Mouse (Mus musculus) embryonic facial prominence, embryonic 12.5 days (tissue): Measurements from ENCODE around the gene Gfi1. TPM values are rescaled to one million over a fixed set of nuclear protein-coding genes. Genes with fewer than 3 reads are reported as not detected.

ENCODE experiments used
- ATAC-seq: fragments of 200-750 bp; cut with Nextera tagmentation; 2 replicates; pipeline ENCODE4 v1.8.0; 2017; ENCODE audit not compliant: insufficient number of reproducible peaks, insufficient read depth, low FRiP score, low TSS enrichment
- H3K27ac ChIP-seq: fragments of 300-500 bp; sonication (generic); 2 replicates; pipeline ENCODE4 v1.5.1; 2016; ENCODE audit warnings: mild to moderate bottlenecking
- H3K27me3 ChIP-seq: fragments of 300-500 bp; sonication (generic); 2 replicates; pipeline ENCODE4 v1.6.1; 2016; ENCODE audit warnings: mild to moderate bottlenecking, moderate library complexity
- H3K36me3 ChIP-seq: fragments of 300-500 bp; sonication (generic); 2 replicates; pipeline ENCODE4 v1.6.1; 2016; ENCODE audit warnings: mild to moderate bottlenecking
- H3K4me1 ChIP-seq: fragments of 300-500 bp; sonication (generic); 2 replicates; pipeline ENCODE4 v1.6.1; 2016
- H3K4me2 ChIP-seq: fragments of 300-500 bp; sonication (generic); replicated peaks from 2 replicates; pipeline ENCODE4 v1.6.1; 2016; ENCODE audit warnings: mild to moderate bottlenecking, moderate library complexity
- H3K4me3 ChIP-seq: fragments of 300-500 bp; sonication (generic); 2 replicates; pipeline ENCODE4 v1.5.1; 2016; ENCODE audit warnings: mild to moderate bottlenecking
- H3K9ac ChIP-seq: fragments of 300-500 bp; sonication (generic); 2 replicates; pipeline ENCODE4 v1.6.1; 2016; ENCODE audit warnings: mild to moderate bottlenecking, moderate library complexity
- H3K9me3 ChIP-seq: fragments of 300-500 bp; sonication (generic); 2 replicates; pipeline ENCODE4 v1.6.1; 2016; ENCODE audit warnings: mild to moderate bottlenecking, moderate library complexity
- WGBS: fragments of 180-500 bp; shearing (Covaris S2); methylation state at CpG from one replicate; pipeline ENCODE4 v1.1.7; 2016; 5-methylcytosine and 5-hydroxymethylcytosine counted together
- polyA plus RNA-seq: library from polyadenylated mRNA; unstranded; fragments of >200 nt; fragmentation: Nextera tagmentation; extraction: Ambion mirVana; gene quantifications from 2 replicates; pipeline ENCODE4 v1.2.1, GENCODE M21; 2016

The Gfi1 gene
- 0.08 TPM in 1 of 2 replicates, not detected in the other for polyA plus RNA-seq

GRCm38 (mm10) chr5:107725435-107726261 lies at the start of gene Gfi1:
Gene Gfi1 (minus strand): TSS chr5:107726036.
- peaks cover 48% of the 10 kb centered on the region for H3K4me1 ChIP-seq
- under 1% methylated on average over 41 of the region's 41 CpGs for WGBS

DNA sequence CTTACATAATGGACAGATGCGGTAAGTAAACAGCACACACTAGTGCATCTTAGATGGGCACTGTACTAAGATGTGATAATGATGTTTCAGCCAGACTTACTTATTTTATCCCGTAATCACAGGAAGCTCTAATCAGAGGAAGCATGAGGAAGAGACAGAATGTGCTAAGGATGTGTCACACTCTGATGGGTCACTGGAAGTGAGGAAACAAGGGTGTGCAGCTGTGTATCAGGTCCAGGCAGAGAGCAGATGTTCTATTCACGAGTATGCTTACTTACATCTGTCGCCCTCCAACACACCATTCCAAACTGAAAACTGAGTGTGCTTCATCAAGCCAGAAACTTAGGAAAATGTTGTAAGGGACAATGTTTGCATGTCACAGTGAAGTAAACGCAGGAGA lies 46.2 kb upstream of the Gfi1 start:
- no peak overlapping the region for H3K4me3 ChIP-seq
- peaks cover 6% of the 10 kb centered on the region; the same call in 1 of the 2 replicates for H3K9me3 ChIP-seq
- no peak for ATAC-seq
- H3K27me3 ChIP-seq, result no peaks in the 10 kb centered on the region
- no peak overlapping the region for H3K27ac ChIP-seq
- H3K4me2 ChIP-seq, result no peak overlapping the region
- H3K9ac ChIP-seq, result no peak overlapping the region
- WGBS, result 89% methylated on average over 5 of the region's 5 CpGs
- no peaks in the 10 kb centered on the region for H3K4me1 ChIP-seq
- peaks cover 8% of the 10 kb centered on the region for H3K36me3 ChIP-seq

More at GRCm38 (mm10) chr5:107725435-107726261, at the start of gene Gfi1:
- no peaks in the 10 kb centered on the region for H3K9me3 ChIP-seq
- 0 out of 2 replicates have a peak within 1 kb of the TSS, but pooled peaks have one; percentile 8 for H3K9ac ChIP-seq
- no peaks in the 10 kb centered on the region for H3K36me3 ChIP-seq
- peak within 1 kb of the TSS; percentile 28 for H3K4me3 ChIP-seq
- H3K4me2 ChIP-seq, result peak within 1 kb of the TSS; percentile 45
- ATAC-seq, result no peak
- H3K27ac ChIP-seq, result no peak within 1 kb of the TSS
- H3K27me3 ChIP-seq, result peaks cover 82% of the 10 kb centered on the region

- no peaks in the 10 kb centered on the region for H3K4me1 ChIP-seq
- H3K9ac ChIP-seq, result no peak overlapping the region
- no peak for ATAC-seq
- WGBS, result 89% methylated on average over 1 of the region's 1 CpGs
- peaks cover 6% of the 10 kb centered on the region; the same call in 1 of the 2 replicates for H3K9me3 ChIP-seq
- H3K4me2 ChIP-seq, result no peak overlapping the region
- H3K27me3 ChIP-seq, result no peaks in the 10 kb centered on the region
- H3K27ac ChIP-seq, result no peak overlapping the region
- no peak overlapping the region for H3K4me3 ChIP-seq
- peaks cover 9% of the 10 kb centered on the region for H3K36me3 ChIP-seq
Observed at GRCm38 (mm10) chr5:107768224-107768623, 42.4 kb upstream of the Gfi1 start.

- no peak overlapping the region for H3K4me2 ChIP-seq
- WGBS, result 92% methylated on average over 4 of the region's 4 CpGs
- no peaks in the 10 kb centered on the region for H3K27me3 ChIP-seq
- H3K27ac ChIP-seq, result no peak overlapping the region
- H3K36me3 ChIP-seq, result peaks cover 9% of the 10 kb centered on the region
- no peak for ATAC-seq
- no peak overlapping the region for H3K9ac ChIP-seq
- H3K9me3 ChIP-seq, result peaks cover 6% of the 10 kb centered on the region; the same call in 1 of the 2 replicates
- no peaks in the 10 kb centered on the region for H3K4me1 ChIP-seq
- H3K4me3 ChIP-seq, result no peak overlapping the region
Observed at GRCm38 (mm10) chr5:107765946-107766345, 40.1 kb upstream of the Gfi1 start.

DNA sequence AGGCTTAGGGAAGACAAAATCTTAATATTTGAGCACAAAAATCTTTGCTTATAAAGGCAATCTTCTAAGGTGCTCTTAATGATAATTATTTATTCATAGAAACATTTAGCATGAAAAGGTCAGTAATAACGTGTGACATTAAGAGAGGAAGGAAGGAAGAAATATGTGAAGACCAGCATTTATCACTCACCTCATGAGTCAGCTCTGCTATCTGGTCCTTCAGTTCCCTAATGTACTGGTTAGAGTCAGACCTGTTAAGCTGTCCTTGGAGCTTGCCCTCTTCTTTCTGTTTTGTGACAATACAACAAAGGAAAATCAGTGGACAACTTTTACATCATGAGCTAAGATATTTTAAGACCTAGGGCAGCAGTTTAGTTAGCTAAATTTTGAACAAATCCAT lies 38.6 kb upstream of the Gfi1 start:
- Histone ChIP-seq H3K36me3 (peaks cover 9% of the 10 kb centered on the region), H3K4me1 (no peaks in the 10 kb centered on the region), H3K27ac (no peak overlapping the region), H3K4me2 (no peak overlapping the region), H3K9me3 (peaks cover 6% of the 10 kb centered on the region; the same call in 1 of the 2 replicates), H3K9ac (no peak overlapping the region), H3K27me3 (no peaks in the 10 kb centered on the region), H3K4me3 (no peak overlapping the region)
- ATAC-seq, result no peak
- 76% methylated on average over 1 of the region's 1 CpGs for WGBS

- H3K27ac ChIP-seq, result no peak overlapping the region
- no peaks in the 10 kb centered on the region for H3K27me3 ChIP-seq
- no peak overlapping the region for H3K9ac ChIP-seq
- no peaks in the 10 kb centered on the region for H3K4me1 ChIP-seq
- H3K9me3 ChIP-seq, result peaks cover 6% of the 10 kb centered on the region; the same call in 1 of the 2 replicates
- no peak overlapping the region for H3K4me2 ChIP-seq
- no peak overlapping the region for H3K4me3 ChIP-seq
- ATAC-seq, result no peak
- peaks cover 9% of the 10 kb centered on the region for H3K36me3 ChIP-seq
Observed at GRCm38 (mm10) chr5:107763674-107764073, 37.8 kb upstream of the Gfi1 start.

DNA sequence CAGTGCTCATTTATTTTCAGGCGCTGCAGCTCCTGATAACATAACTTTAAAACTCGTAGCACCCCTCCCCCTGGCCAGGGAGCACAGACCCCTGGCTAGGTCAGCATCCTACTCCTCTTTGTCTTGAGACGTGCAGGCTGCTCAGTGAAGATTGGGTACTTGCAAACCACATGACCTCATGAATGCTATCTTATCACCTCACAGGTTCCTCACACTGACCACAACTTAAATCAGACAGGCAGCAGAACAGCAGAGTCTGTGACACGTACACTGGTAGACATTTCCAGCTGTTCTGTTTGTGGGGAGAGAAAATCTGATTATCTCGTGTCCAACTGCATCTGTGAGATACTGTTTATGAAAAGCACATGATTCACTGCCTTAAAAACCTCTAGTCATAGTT lies 33.3 kb upstream of the Gfi1 start:
- Histone ChIP-seq H3K4me3 (no peak overlapping the region), H3K9me3 (no peaks in the 10 kb centered on the region), H3K36me3 (no peaks in the 10 kb centered on the region; the same call in 1 of the 2 replicates), H3K4me1 (no peaks in the 10 kb centered on the region), H3K4me2 (no peak overlapping the region), H3K9ac (no peak overlapping the region), H3K27ac (no peak overlapping the region), H3K27me3 (no peaks in the 10 kb centered on the region)
- 58% methylated on average over 5 of the region's 5 CpGs for WGBS
- no peak for ATAC-seq

- WGBS, result 66% methylated on average over 2 of the region's 2 CpGs
- H3K9ac ChIP-seq, result no peak overlapping the region
Observed at GRCm38 (mm10) chr5:107756072-107756471, 30.2 kb upstream of the Gfi1 start.

GRCm38 (mm10) chr5:107754740-107755139 lies 28.9 kb upstream of the Gfi1 start:
- Histone ChIP-seq H3K27me3 (no peaks in the 10 kb centered on the region), H3K9ac (no peak overlapping the region), H3K36me3 (no peaks in the 10 kb centered on the region; the same call in 1 of the 2 replicates), H3K4me2 (no peak overlapping the region), H3K4me1 (no peaks in the 10 kb centered on the region), H3K4me3 (no peak overlapping the region), H3K9me3 (no peaks in the 10 kb centered on the region), H3K27ac (no peak overlapping the region)
- 90% methylated on average over 1 of the region's 1 CpGs for WGBS
- ATAC-seq, result no peak

More at GRCm38 (mm10) chr5:107756072-107756471, 30.2 kb upstream of the Gfi1 start:
- Histone ChIP-seq H3K36me3 (no peaks in the 10 kb centered on the region; the same call in 1 of the 2 replicates), H3K4me2 (no peak overlapping the region), H3K4me3 (no peak overlapping the region), H3K27me3 (no peaks in the 10 kb centered on the region), H3K9me3 (no peaks in the 10 kb centered on the region), H3K27ac (no peak overlapping the region), H3K4me1 (no peaks in the 10 kb centered on the region)
- ATAC-seq, result no peak

DNA sequence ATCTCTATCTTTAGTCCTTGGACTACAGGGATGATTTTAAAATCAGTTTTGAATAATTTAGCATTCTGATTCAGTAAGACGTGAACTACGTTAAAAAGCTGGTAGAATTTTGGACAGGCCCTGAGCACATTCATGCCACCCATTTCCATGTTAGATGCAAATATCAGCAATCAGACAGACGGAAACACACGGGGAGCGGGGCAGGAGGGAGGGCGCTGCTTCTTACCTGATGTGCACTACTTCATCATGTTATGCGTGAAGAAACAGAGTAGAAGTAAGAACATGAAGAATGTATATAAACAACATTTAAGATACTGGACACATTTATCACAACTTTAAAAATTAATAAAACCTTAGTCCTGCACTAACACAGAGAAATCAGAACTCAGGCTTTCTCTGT lies 27.8 kb upstream of the Gfi1 start:
- ATAC-seq, result no peak
- H3K27me3 ChIP-seq, result no peaks in the 10 kb centered on the region
- 94% methylated on average over 7 of the region's 7 CpGs for WGBS
- H3K9me3 ChIP-seq, result no peaks in the 10 kb centered on the region
- H3K36me3 ChIP-seq, result no peaks in the 10 kb centered on the region; the same call in 1 of the 2 replicates
- H3K4me2 ChIP-seq, result no peak overlapping the region
- H3K27ac ChIP-seq, result no peak overlapping the region
- no peak overlapping the region for H3K4me3 ChIP-seq
- no peak overlapping the region for H3K9ac ChIP-seq
- no peaks in the 10 kb centered on the region for H3K4me1 ChIP-seq

GRCm38 (mm10) chr5:107749229-107749916 lies 23.5 kb upstream of the Gfi1 start:
- ATAC-seq, result no peak
- no peaks in the 10 kb centered on the region for H3K4me1 ChIP-seq
- no peaks in the 10 kb centered on the region for H3K36me3 ChIP-seq
- no peak overlapping the region for H3K27ac ChIP-seq
- no peak overlapping the region for H3K4me2 ChIP-seq
- H3K9me3 ChIP-seq, result no peaks in the 10 kb centered on the region
- no peak overlapping the region for H3K4me3 ChIP-seq
- 73% methylated on average over 9 of the region's 9 CpGs for WGBS
- H3K27me3 ChIP-seq, result no peaks in the 10 kb centered on the region
- H3K9ac ChIP-seq, result no peak overlapping the region

GRCm38 (mm10) chr5:107739023-107739422 lies 13.2 kb upstream of the Gfi1 start:
- 92% methylated on average over 5 of the region's 5 CpGs for WGBS
- no peak overlapping the region for H3K4me2 ChIP-seq

More at GRCm38 (mm10) chr5:107739023-107739422, 13.2 kb upstream of the Gfi1 start:
- no peak for ATAC-seq
- Histone ChIP-seq H3K27ac (no peak overlapping the region), H3K4me3 (no peak overlapping the region), H3K9ac (no peak overlapping the region), H3K36me3 (0 out of 2 replicates have a peak, but pooled peaks cover 4% of the 10 kb centered on the region), H3K4me1 (no peaks in the 10 kb centered on the region), H3K27me3 (no peaks in the 10 kb centered on the region), H3K9me3 (no peaks in the 10 kb centered on the region)
